Mouse (Mus musculus) heart, embryonic 10.5 days (tissue): ENCODE results near the gene Aatf. TPM values are rescaled to one million over a fixed set of nuclear protein-coding genes. Genes with fewer than 3 reads are reported as not detected.
A peak's percentile ranks its signal among the peaks of the same experiment; 100 is the strongest.

Experiments
- DNase-seq: peaks from one replicate; pipeline ENCODE4 v3.0.0-alpha.2; 2017; ENCODE audit warnings: low spot score
- H3K27ac ChIP-seq: fragments of 300-500 bp; sonication (generic); 2 replicates; pipeline ENCODE4 v1.5.1; 2016; ENCODE audit warnings: mild to moderate bottlenecking
- H3K27me3 ChIP-seq: fragments of 300-500 bp; sonication (generic); 2 replicates; pipeline ENCODE4 v1.6.1; 2016; ENCODE audit warnings: mild to moderate bottlenecking; ENCODE audit not compliant: poor library complexity, insufficient read depth, severe bottlenecking
- H3K36me3 ChIP-seq: fragments of 300-500 bp; sonication (generic); 2 replicates; pipeline ENCODE4 v1.6.1; 2016; ENCODE audit warnings: mild to moderate bottlenecking, moderate library complexity
- H3K4me1 ChIP-seq: fragments of 300-500 bp; sonication (generic); 2 replicates; pipeline ENCODE4 v1.6.1; 2016; ENCODE audit warnings: mild to moderate bottlenecking
- H3K4me3 ChIP-seq: fragments of 300-500 bp; sonication (generic); 2 replicates; pipeline ENCODE4 v1.5.1; 2016; ENCODE audit warnings: mild to moderate bottlenecking, moderate library complexity
- H3K9me3 ChIP-seq: fragments of 300-500 bp; sonication (generic); 2 replicates; pipeline ENCODE4 v1.6.1; 2016; ENCODE audit warnings: mild to moderate bottlenecking, moderate library complexity
- WGBS: fragments of 180-500 bp; shearing (Covaris S2); methylation state at CpG from one replicate; pipeline ENCODE4 v1.1.7; 2016; 5-methylcytosine and 5-hydroxymethylcytosine counted together
- polyA plus RNA-seq: library from polyadenylated mRNA; unstranded; fragments of >200 nt; fragmentation: Nextera tagmentation; extraction: Ambion mirVana; gene quantifications from 2 replicates; pipeline ENCODE4 v1.2.1, GENCODE M21; 2016

Aatf gene
- polyA plus RNA-seq, 1 experiment from 2014 or later, result 45.3 TPM

DNA sequence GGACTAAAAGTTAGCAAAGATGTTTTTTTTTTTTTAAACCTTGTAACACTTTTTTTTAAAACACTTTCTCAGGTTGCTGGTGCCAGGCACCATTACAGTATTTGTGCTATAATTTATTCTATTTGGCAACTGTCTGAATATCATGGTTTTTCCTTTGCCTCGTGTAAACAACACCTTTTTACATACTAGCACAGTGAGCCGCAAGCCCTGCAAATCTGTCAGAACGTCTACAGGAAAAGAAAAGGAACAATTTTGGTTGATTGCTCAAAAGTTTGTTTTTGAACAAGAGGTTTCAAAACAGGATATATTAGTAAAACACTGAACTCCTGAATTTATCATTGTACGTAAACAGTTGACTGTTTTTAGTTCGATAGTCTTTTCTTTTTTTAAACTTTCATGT, 4.9 kb upstream of the Aatf start:
- Histone ChIP-seq H3K36me3 (no peaks in the 10 kb centered on the region), H3K27ac (no peak overlapping the region), H3K9me3 (no peaks in the 10 kb centered on the region), H3K4me3 (no peak overlapping the region), H3K27me3 (peaks cover 93% of the 10 kb centered on the region), H3K4me1 (peaks cover 19% of the 10 kb centered on the region)
- 68% methylated on average over 5 of the region's 5 CpGs for WGBS
- DNase-seq, result no peak

DNA sequence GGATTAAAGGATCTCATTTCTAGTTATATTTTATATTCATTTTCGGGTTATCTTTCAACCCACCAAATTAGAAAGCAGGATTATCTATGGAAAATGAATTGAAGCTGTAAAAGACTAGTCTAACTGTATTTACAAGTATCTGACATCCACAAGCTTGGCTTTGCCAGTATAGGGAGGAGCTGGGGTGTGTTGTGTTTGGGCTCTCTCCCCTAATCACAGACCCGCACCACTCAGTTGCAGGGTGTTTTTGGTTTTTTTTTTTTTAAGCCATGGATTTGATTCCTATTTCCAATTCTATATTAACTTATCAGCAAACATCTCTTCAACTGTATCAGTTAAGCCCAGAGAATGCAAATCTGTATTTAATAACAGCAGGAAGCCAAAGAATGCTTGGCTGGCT, 4.1 kb upstream of the Aatf start:
- DNase-seq, result no peak
- H3K9me3 ChIP-seq, result no peaks in the 10 kb centered on the region
- no peak overlapping the region for H3K27ac ChIP-seq
- 43% methylated on average over 2 of the region's 2 CpGs for WGBS
- H3K4me3 ChIP-seq, result no peak overlapping the region
- no peaks in the 10 kb centered on the region for H3K36me3 ChIP-seq
- peaks cover 20% of the 10 kb centered on the region for H3K4me1 ChIP-seq
- peaks cover 84% of the 10 kb centered on the region for H3K27me3 ChIP-seq

DNA sequence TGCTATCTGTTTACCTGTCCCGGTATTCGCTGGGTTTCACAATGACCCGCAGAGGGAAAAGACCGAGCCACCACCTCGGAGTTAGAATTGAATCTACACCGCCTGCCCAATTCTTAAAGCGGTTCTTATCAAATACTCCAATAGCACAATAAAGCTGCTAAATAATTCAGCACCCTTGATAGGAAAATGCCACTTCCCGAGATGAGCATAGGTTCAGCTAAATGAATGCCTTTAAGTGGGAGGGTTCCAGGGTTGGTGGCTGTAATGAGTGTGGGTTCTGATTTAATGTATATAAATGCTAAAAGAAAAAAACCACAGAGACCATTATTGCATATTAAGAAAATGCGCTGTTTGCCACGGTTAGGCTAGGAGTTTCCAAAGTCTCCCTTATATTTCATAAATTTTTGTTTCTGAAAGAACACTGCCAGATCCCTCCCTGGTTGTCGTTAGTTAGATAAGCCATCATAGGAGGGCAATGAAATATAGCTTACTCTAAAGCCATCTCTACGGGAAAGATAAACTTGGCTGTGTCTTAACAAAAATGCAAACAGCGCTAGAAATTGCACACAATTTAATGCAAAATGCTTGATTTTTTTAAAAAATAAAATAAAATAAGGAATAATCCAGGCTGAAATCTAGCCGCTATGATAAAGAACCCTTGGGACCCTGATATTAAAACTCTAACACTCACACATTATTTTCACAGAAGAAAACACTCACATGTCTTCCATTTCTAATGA, 3.3 kb upstream of the Aatf start:
- H3K9me3 ChIP-seq, result no peaks in the 10 kb centered on the region
- H3K27ac ChIP-seq, result no peak overlapping the region
- H3K36me3 ChIP-seq, result 0 out of 2 replicates have a peak, but pooled peaks cover 4% of the 10 kb centered on the region
- H3K4me3 ChIP-seq, result no peak overlapping the region
- peaks cover 22% of the 10 kb centered on the region for H3K4me1 ChIP-seq
- DNase-seq, result no peak
- 14% methylated on average over 14 of the region's 14 CpGs for WGBS
- peaks cover 77% of the 10 kb centered on the region for H3K27me3 ChIP-seq

- H3K27me3 ChIP-seq, result peaks cover 30% of the 10 kb centered on the region
- no peak overlapping the region for H3K27ac ChIP-seq
- 88% methylated on average over 1 of the region's 1 CpGs for WGBS
- no peaks in the 10 kb centered on the region for H3K9me3 ChIP-seq
- DNase-seq, result no peak
- H3K4me1 ChIP-seq, result peaks cover 16% of the 10 kb centered on the region
- H3K4me3 ChIP-seq, result peak overlapping the region; percentile 73; the same call in 1 of the 2 replicates
- H3K36me3 ChIP-seq, result peaks cover 30% of the 10 kb centered on the region
Observed at GRCm38 (mm10) chr11:84512031-84512430, 1.3 kb downstream of the Aatf start.

- H3K27me3 ChIP-seq, result no peaks in the 10 kb centered on the region
- DNase-seq, result no peak
- H3K36me3 ChIP-seq, result peaks cover 52% of the 10 kb centered on the region
- H3K27ac ChIP-seq, result no peak overlapping the region
- no peaks in the 10 kb centered on the region for H3K9me3 ChIP-seq
- 89% methylated on average over 1 of the region's 1 CpGs for WGBS
- H3K4me1 ChIP-seq, result no peaks in the 10 kb centered on the region
- H3K4me3 ChIP-seq, result no peak overlapping the region
Observed at GRCm38 (mm10) chr11:84504296-84504695, 9.0 kb downstream of the Aatf start.

DNA sequence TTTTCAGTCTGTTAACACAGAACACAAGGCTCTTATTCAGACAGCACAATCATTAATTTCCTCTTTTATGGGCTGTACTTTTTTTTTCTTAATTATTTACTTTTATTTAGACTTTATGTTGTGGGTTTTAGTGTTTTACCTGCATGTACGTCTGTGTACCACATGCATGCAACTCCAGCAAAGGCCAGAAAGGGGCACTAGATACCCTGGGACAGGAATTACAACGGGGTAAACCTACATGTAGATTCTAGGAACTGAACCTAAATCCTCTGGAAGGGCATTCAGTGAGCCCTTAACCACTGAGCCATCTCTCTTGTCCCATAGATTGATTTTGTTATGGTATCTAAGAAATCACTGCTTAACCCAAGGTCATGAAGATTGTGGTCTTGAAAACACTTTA, 15.4 kb downstream of the Aatf start:
- Histone ChIP-seq H3K27me3 (no peaks in the 10 kb centered on the region), H3K27ac (no peak overlapping the region), H3K4me1 (no peaks in the 10 kb centered on the region), H3K36me3 (peaks cover 32% of the 10 kb centered on the region), H3K4me3 (no peak overlapping the region), H3K9me3 (no peaks in the 10 kb centered on the region)
- 75% methylated on average over 2 of the region's 2 CpGs for WGBS
- DNase-seq, result no peak

GRCm38 (mm10) chr11:84496901-84497300, 16.4 kb downstream of the Aatf start:
- no peak overlapping the region for H3K27ac ChIP-seq
- no peaks in the 10 kb centered on the region for H3K27me3 ChIP-seq
- no peaks in the 10 kb centered on the region for H3K4me1 ChIP-seq

GRCm38 (mm10) chr11:84495774-84496173, 17.5 kb downstream of the Aatf start:
- no peaks in the 10 kb centered on the region for H3K4me1 ChIP-seq
- no peaks in the 10 kb centered on the region for H3K9me3 ChIP-seq
- H3K27ac ChIP-seq, result no peak overlapping the region
- no peaks in the 10 kb centered on the region for H3K27me3 ChIP-seq
- 84% methylated on average over 4 of the region's 4 CpGs for WGBS
- peaks cover 43% of the 10 kb centered on the region for H3K36me3 ChIP-seq
- H3K4me3 ChIP-seq, result no peak overlapping the region
- no peak for DNase-seq

More at GRCm38 (mm10) chr11:84496901-84497300, 16.4 kb downstream of the Aatf start:
- no peaks in the 10 kb centered on the region for H3K9me3 ChIP-seq
- no peak overlapping the region for H3K4me3 ChIP-seq
- H3K36me3 ChIP-seq, result peaks cover 35% of the 10 kb centered on the region
- no peak for DNase-seq

DNA sequence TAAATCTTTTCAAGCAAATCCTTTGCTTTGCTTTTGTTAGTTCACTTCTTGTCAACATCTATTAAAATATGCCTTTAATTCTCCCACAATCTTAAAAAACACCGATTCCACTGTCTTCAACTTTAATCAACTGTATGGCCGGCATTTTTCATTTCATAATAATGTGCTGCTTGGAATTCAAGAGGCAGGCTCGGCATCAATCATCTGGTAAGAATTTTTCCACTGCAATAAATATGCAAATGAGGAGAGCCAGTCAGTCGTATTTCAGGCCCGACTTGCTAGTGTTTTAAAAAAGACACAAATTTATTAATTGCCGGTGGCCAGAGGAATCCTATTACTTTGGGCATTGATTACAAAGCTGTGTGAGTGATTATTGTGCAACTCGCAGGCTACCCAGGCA, 31.7 kb downstream of the Aatf start:
- Histone ChIP-seq H3K27ac (no peak overlapping the region), H3K9me3 (no peaks in the 10 kb centered on the region), H3K4me1 (no peaks in the 10 kb centered on the region), H3K36me3 (no peaks in the 10 kb centered on the region), H3K4me3 (no peak overlapping the region), H3K27me3 (no peaks in the 10 kb centered on the region)
- 84% methylated on average over 7 of the region's 7 CpGs for WGBS
- DNase-seq, result no peak

DNA sequence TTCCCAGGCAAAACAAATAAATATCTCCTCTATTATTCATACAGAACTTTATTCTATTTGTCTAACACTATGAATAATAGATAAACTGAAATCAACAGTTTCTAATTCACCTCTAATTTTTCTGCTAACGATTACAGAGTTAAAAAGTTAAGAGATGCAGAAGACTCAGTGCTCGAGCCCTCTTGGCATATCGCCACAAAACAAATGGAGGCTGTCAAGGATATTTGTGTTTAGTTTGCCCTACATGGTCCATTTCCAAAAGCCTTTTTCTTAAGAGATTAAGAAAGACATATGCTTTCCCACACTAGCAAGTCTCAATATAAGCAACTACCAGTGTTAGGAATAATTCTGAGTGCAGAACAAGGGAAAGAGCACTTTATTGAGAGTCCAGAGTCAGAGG, 32.9 kb downstream of the Aatf start:
- Histone ChIP-seq H3K4me1 (no peaks in the 10 kb centered on the region), H3K27ac (no peak overlapping the region), H3K36me3 (no peaks in the 10 kb centered on the region), H3K4me3 (no peak overlapping the region), H3K27me3 (no peaks in the 10 kb centered on the region), H3K9me3 (no peaks in the 10 kb centered on the region)
- WGBS, result 81% methylated on average over 3 of the region's 3 CpGs
- DNase-seq, result no peak

DNA sequence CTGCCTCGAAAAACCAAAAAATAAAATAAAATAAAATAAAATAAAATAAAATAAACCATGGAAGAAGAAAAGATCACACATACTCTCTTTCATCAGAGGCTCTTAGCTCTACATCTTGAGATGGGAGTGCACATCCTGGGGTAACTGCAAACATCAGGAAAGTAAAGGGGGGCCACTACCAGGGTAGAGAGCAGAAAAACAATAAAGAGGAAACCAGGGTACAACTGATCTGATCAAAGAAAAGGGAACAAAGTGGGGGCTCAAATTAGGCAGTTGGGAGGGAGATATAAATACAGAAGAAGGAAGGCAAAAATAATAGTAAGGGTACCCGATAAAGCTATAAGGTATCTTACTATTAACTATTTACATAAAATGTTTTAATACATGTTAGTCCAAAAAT, 36.7 kb downstream of the Aatf start:
- Histone ChIP-seq H3K9me3 (no peaks in the 10 kb centered on the region), H3K4me3 (no peak overlapping the region), H3K4me1 (peaks cover 4% of the 10 kb centered on the region; the same call in 1 of the 2 replicates), H3K27me3 (no peaks in the 10 kb centered on the region), H3K27ac (no peak overlapping the region), H3K36me3 (peaks cover 5% of the 10 kb centered on the region; the same call in 1 of the 2 replicates)
- no peak for DNase-seq
- 90% methylated on average over 2 of the region's 2 CpGs for WGBS

- no peaks in the 10 kb centered on the region for H3K27me3 ChIP-seq
- H3K36me3 ChIP-seq, result peaks cover 10% of the 10 kb centered on the region; the same call in 1 of the 2 replicates
- no peak overlapping the region for H3K4me3 ChIP-seq
- peaks cover 4% of the 10 kb centered on the region; the same call in 1 of the 2 replicates for H3K4me1 ChIP-seq
- no peaks in the 10 kb centered on the region for H3K9me3 ChIP-seq
- DNase-seq, result no peak
- 95% methylated on average over 4 of the region's 4 CpGs for WGBS
- no peak overlapping the region for H3K27ac ChIP-seq
Observed at GRCm38 (mm10) chr11:84475991-84476390, 37.3 kb downstream of the Aatf start.

GRCm38 (mm10) chr11:84473093-84473667, 40.1 kb downstream of the Aatf start:
- Histone ChIP-seq H3K27ac (no peak overlapping the region), H3K36me3 (peaks cover 24% of the 10 kb centered on the region), H3K4me1 (peaks cover 4% of the 10 kb centered on the region; the same call in 1 of the 2 replicates), H3K4me3 (no peak overlapping the region), H3K9me3 (no peaks in the 10 kb centered on the region), H3K27me3 (no peaks in the 10 kb centered on the region)
- DNase-seq, result no peak
- WGBS, result 57% methylated on average over 4 of the region's 4 CpGs
